In genomic region chr9:80386492-80386891, GRCm38 (mm10) we compare ENCODE assay signal across 8 mouse cellular contexts.
DNase-seq lines count a peak whose midpoint lies in the region; ATAC-seq and TF ChIP-seq lines count a peak whose summit lies in the region.

No protein-coding gene starts in this region.

- H3K9ac ChIP-seq in heart, postnatal 0 days (replicated peaks; ENCODE audit: low read depth, low read length), result no peak overlapping the region
- no peak overlapping the region for H3K9ac ChIP-seq in neural tube, embryonic 11.5 days (ENCODE audit: low read length)
- H3K9ac ChIP-seq in neural tube, embryonic 15.5 days (replicated peaks), result no peak overlapping the region
- H3K9ac ChIP-seq in midbrain, postnatal 0 days (replicated peaks; ENCODE audit: low read length, poor library complexity, severe bottlenecking), result no peak overlapping the region

- no peak overlapping the region for H3K27ac ChIP-seq in heart, postnatal 0 days (ENCODE audit: low read depth)
- H3K27ac ChIP-seq in neural tube, embryonic 11.5 days (ENCODE audit: low read depth, low read length), result no peak overlapping the region
- H3K27ac ChIP-seq in neural tube, embryonic 15.5 days (replicated peaks), result no peak overlapping the region
- H3K27ac ChIP-seq in midbrain, postnatal 0 days (ENCODE audit: low read depth, low read length), result no peak overlapping the region

- WGBS in heart, postnatal 0 days, result 21% methylated on average over 5 of the region's 5 CpGs
- 31% methylated on average over 5 of the region's 5 CpGs for WGBS in neural tube, embryonic 11.5 days
- 18% methylated on average over 5 of the region's 5 CpGs for WGBS in neural tube, embryonic 15.5 days
- WGBS in midbrain, postnatal 0 days, result 26% methylated on average over 5 of the region's 5 CpGs

- TF ChIP-seq CTCF in heart, postnatal 0 days (IDR thresholded peaks at IDR 0.05; ENCODE audit: low read depth), result peak; percentile 55
- peak; percentile 72 for TF ChIP-seq CTCF in midbrain, postnatal 0 days (IDR thresholded peaks at IDR 0.05)

- ATAC-seq in heart, postnatal 0 days (ENCODE audit: insufficient read depth, low read depth), result no peak
- no peak for ATAC-seq in neural tube, embryonic 11.5 days (ENCODE audit: insufficient read depth, low FRiP score, low TSS enrichment)
- ATAC-seq in neural tube, embryonic 15.5 days (ENCODE audit: low FRiP score), result no peak
- ATAC-seq in midbrain, postnatal 0 days (ENCODE audit: low FRiP score), result no peak

- H3K4me1 ChIP-seq in heart, postnatal 0 days (ENCODE audit: control insufficient read depth, insufficient read depth), result peaks cover 5% of the 10 kb centered on the region
- no peaks in the 10 kb centered on the region for H3K4me1 ChIP-seq in neural tube, embryonic 11.5 days (ENCODE audit: control insufficient read depth, insufficient read depth, low read length)
- H3K4me1 ChIP-seq in neural tube, embryonic 15.5 days, result peaks cover 1% of the 10 kb centered on the region; the same call in 1 of the 2 replicates
- no peaks in the 10 kb centered on the region for H3K4me1 ChIP-seq in midbrain, postnatal 0 days (ENCODE audit: insufficient read depth, low read length)

- no peak for TF ChIP-seq EP300 in heart, postnatal 0 days (IDR thresholded peaks at IDR 0.05; ENCODE audit: low read depth)

- H3K36me3 ChIP-seq in heart, postnatal 0 days (replicated peaks; ENCODE audit: control insufficient read depth, insufficient read depth, low read length), result no peaks in the 10 kb centered on the region
- H3K36me3 ChIP-seq in neural tube, embryonic 11.5 days (ENCODE audit: control insufficient read depth, insufficient read depth, low read length), result no peaks in the 10 kb centered on the region
- H3K36me3 ChIP-seq in neural tube, embryonic 15.5 days, result no peaks in the 10 kb centered on the region
- no peaks in the 10 kb centered on the region for H3K36me3 ChIP-seq in midbrain, postnatal 0 days (ENCODE audit: insufficient read depth, low read length)

- DNase-seq in heart, postnatal 0 days (ENCODE audit: low spot score), result no peak
- no peak for DNase-seq in heart, postnatal 4 days
- peak; percentile 31 for DNase-seq in neural tube, embryonic 11.5 days (ENCODE audit: low spot score)
- peak; percentile 65 for DNase-seq in embryo, embryonic 11 days
- DNase-seq in midbrain, postnatal 0 days (ENCODE audit: low spot score), result peak; percentile 80
- no peak for DNase-seq in right cerebral cortex, postnatal 14 days
- no peak for DNase-seq in layer of hippocampus, adult 9-10 months (ENCODE audit: low spot score)

- no peaks in the 10 kb centered on the region for H3K27me3 ChIP-seq in heart, postnatal 0 days (ENCODE audit: control insufficient read depth, insufficient read depth, low read length)
- H3K27me3 ChIP-seq in neural tube, embryonic 11.5 days (ENCODE audit: control insufficient read depth, insufficient read depth, low read length), result no peaks in the 10 kb centered on the region
- no peaks in the 10 kb centered on the region for H3K27me3 ChIP-seq in neural tube, embryonic 15.5 days (replicated peaks)
- H3K27me3 ChIP-seq in midbrain, postnatal 0 days (ENCODE audit: insufficient read depth, low read length), result no peaks in the 10 kb centered on the region

- no peak overlapping the region for H3K4me2 ChIP-seq in heart, postnatal 0 days (ENCODE audit: low read depth, low read length)
- no peak overlapping the region for H3K4me2 ChIP-seq in neural tube, embryonic 11.5 days (ENCODE audit: low read depth)
- H3K4me2 ChIP-seq in neural tube, embryonic 15.5 days, result no peak overlapping the region
- H3K4me2 ChIP-seq in midbrain, postnatal 0 days (ENCODE audit: low read depth, low read length, poor library complexity, severe bottlenecking), result no peak overlapping the region

- no peak overlapping the region for H3K4me3 ChIP-seq in heart, postnatal 0 days (ENCODE audit: low read depth, low read length)
- H3K4me3 ChIP-seq in neural tube, embryonic 11.5 days (ENCODE audit: low read depth, low read length), result no peak overlapping the region
- H3K4me3 ChIP-seq in neural tube, embryonic 15.5 days (replicated peaks), result no peak overlapping the region
- H3K4me3 ChIP-seq in midbrain, postnatal 0 days (ENCODE audit: low read depth, low read length), result no peak overlapping the region

- no peaks in the 10 kb centered on the region for H3K9me3 ChIP-seq in heart, postnatal 0 days (replicated peaks; ENCODE audit: control insufficient read depth, low read length)
- H3K9me3 ChIP-seq in neural tube, embryonic 11.5 days (ENCODE audit: control insufficient read depth, low read length), result no peaks in the 10 kb centered on the region
- H3K9me3 ChIP-seq in neural tube, embryonic 15.5 days (replicated peaks), result no peaks in the 10 kb centered on the region
- no peaks in the 10 kb centered on the region for H3K9me3 ChIP-seq in midbrain, postnatal 0 days (ENCODE audit: low read length)

Comparison
In these comparisons a context has a peak if more than half of its experiments do, and no peak if none do; other contexts are left out.
1. DNase-seq: peak in neural tube, embryonic 11.5 days (single experiment), embryo, embryonic 11 days (single experiment) and midbrain, postnatal 0 days (single experiment); none in heart, postnatal 0 days (single experiment), heart, postnatal 4 days (single experiment), right cerebral cortex, postnatal 14 days (single experiment) and layer of hippocampus, adult 9-10 months (single experiment).